8 mouse cellular contexts compared by ENCODE assay signal in genomic region chr4:117834845-117835530, GRCm38 (mm10). TPM values are rescaled to one million over a fixed set of nuclear protein-coding genes. Genes with fewer than 3 reads are reported as not detected.
DNase-seq lines count a peak whose midpoint lies in the region; ATAC-seq and TF ChIP-seq lines count a peak whose summit lies in the region.

No protein-coding gene starts in this region.

- peak overlapping the region; percentile 87 for H3K4me3 ChIP-seq in bone marrow, adult 2 months (replicated peaks; ENCODE audit: control insufficient read depth, low read depth, low read length)
- H3K4me3 ChIP-seq in embryonic facial prominence, embryonic 15.5 days (replicated peaks), result peak overlapping the region; percentile 83
- H3K4me3 ChIP-seq in liver, embryonic 14.5 days (ENCODE audit: insufficient read depth in 1 of 2, low read depth in 2 of 2, low read length in 2 of 2), result peak overlapping the region; percentile 62 to 97
- peak overlapping the region; percentile 64 for H3K4me3 ChIP-seq in neural tube, embryonic 11.5 days (ENCODE audit: low read depth, low read length)
- H3K4me3 ChIP-seq in testis, adult 2 months (ENCODE audit: control insufficient read depth, low read depth, low read length), result peak overlapping the region; percentile 96

- no peaks in the 10 kb centered on the region for H3K36me3 ChIP-seq in embryonic facial prominence, embryonic 15.5 days
- H3K36me3 ChIP-seq in liver, embryonic 14.5 days (replicated peaks; ENCODE audit: control insufficient read depth, insufficient read depth, low read depth), result peaks cover 27% of the 10 kb centered on the region
- no peaks in the 10 kb centered on the region for H3K36me3 ChIP-seq in neural tube, embryonic 11.5 days (ENCODE audit: control insufficient read depth, insufficient read depth, low read length)
- no peaks in the 10 kb centered on the region for H3K36me3 ChIP-seq in testis, adult 2 months (ENCODE audit: control insufficient read depth, insufficient read depth, low read length)

- DNase-seq in CD8-positive naive resting alpha-beta T cell, adult 2 months (ENCODE audit: low read depth in 2 of 2, low spot score in 2 of 2), result peak; percentile 6 to 16
- DNase-seq in heart, adult 9 months (ENCODE audit: low spot score in 2 of 2), result peak; percentile 68 to 76
- peak; percentile 87 for DNase-seq in kidney, adult 9 months
- DNase-seq in liver, embryonic 14.5 days (ENCODE audit: low read depth in 3 of 3, low spot score in 3 of 3), result peak; percentile 75 to 82 (median 81)
- peak; percentile 74 for DNase-seq in neural tube, embryonic 11.5 days (ENCODE audit: low spot score)

- peaks cover 6% of the 10 kb centered on the region for H3K4me1 ChIP-seq in bone marrow, adult 2 months (ENCODE audit: control insufficient read depth, insufficient read depth, low read length)
- peaks cover 32% of the 10 kb centered on the region for H3K4me1 ChIP-seq in embryonic facial prominence, embryonic 15.5 days
- H3K4me1 ChIP-seq in liver, embryonic 14.5 days (replicated peaks; ENCODE audit: control insufficient read depth in 2 of 2, insufficient read depth in 2 of 2, low read length in 1 of 2), result peaks cover 68 to 71% of the 10 kb centered on the region in 2 experiments
- peaks cover 4% of the 10 kb centered on the region; the same call in 1 of the 2 replicates for H3K4me1 ChIP-seq in neural tube, embryonic 11.5 days (ENCODE audit: control insufficient read depth, insufficient read depth, low read length)
- H3K4me1 ChIP-seq in testis, adult 2 months (ENCODE audit: control insufficient read depth, insufficient read depth, low read length), result peaks cover 10% of the 10 kb centered on the region

- no peaks in the 10 kb centered on the region for H3K27me3 ChIP-seq in embryonic facial prominence, embryonic 15.5 days
- no peaks in the 10 kb centered on the region for H3K27me3 ChIP-seq in liver, embryonic 14.5 days (ENCODE audit: control insufficient read depth, insufficient read depth, low read length)
- H3K27me3 ChIP-seq in neural tube, embryonic 11.5 days (ENCODE audit: control insufficient read depth, insufficient read depth, low read length), result 0 out of 2 replicates have a peak, but pooled peaks cover 2% of the 10 kb centered on the region
- no peaks in the 10 kb centered on the region for H3K27me3 ChIP-seq in testis, adult 2 months (ENCODE audit: control insufficient read depth, insufficient read depth, low read length)

- ATAC-seq in embryonic facial prominence, embryonic 15.5 days (ENCODE audit: insufficient number of reproducible peaks, low FRiP score, low TSS enrichment, low read depth), result peak; percentile 62
- peak; percentile 34 for ATAC-seq in liver, embryonic 14.5 days (ENCODE audit: insufficient read depth)
- peak; percentile 43 for ATAC-seq in neural tube, embryonic 11.5 days (ENCODE audit: insufficient read depth, low FRiP score, low TSS enrichment)

- TF ChIP-seq EP300 in liver, embryonic 14.5 days (IDR thresholded peaks at IDR 0.05; ENCODE audit: low read depth), result no peak

- WGBS in bone marrow, adult 2 months, result 5% methylated on average over 36 of the region's 36 CpGs
- WGBS in embryonic facial prominence, embryonic 15.5 days, result under 1% methylated on average over 36 of the region's 36 CpGs
- 2% methylated on average over 36 of the region's 36 CpGs for WGBS in liver, embryonic 14.5 days (ENCODE audit: insufficient replicate concordance)
- 0% methylated on average over 36 of the region's 36 CpGs for WGBS in neural tube, embryonic 11.5 days

- H3K9me3 ChIP-seq in embryonic facial prominence, embryonic 15.5 days (replicated peaks), result no peaks in the 10 kb centered on the region
- H3K9me3 ChIP-seq in liver, embryonic 14.5 days (ENCODE audit: control insufficient read depth, low read length), result no peaks in the 10 kb centered on the region
- H3K9me3 ChIP-seq in neural tube, embryonic 11.5 days (ENCODE audit: control insufficient read depth, low read length), result no peaks in the 10 kb centered on the region

- peak overlapping the region; percentile 92 for H3K27ac ChIP-seq in bone marrow, adult 2 months (ENCODE audit: control insufficient read depth, insufficient read depth, low read depth, low read length, poor library complexity)
- H3K27ac ChIP-seq in embryonic facial prominence, embryonic 15.5 days (replicated peaks), result peak overlapping the region; percentile 90
- peak overlapping the region; percentile 99 for H3K27ac ChIP-seq in liver, embryonic 14.5 days
- H3K27ac ChIP-seq in neural tube, embryonic 11.5 days (ENCODE audit: low read depth, low read length), result peak overlapping the region; percentile 46; the same call in 1 of the 2 replicates
- H3K27ac ChIP-seq in testis, adult 2 months (ENCODE audit: control insufficient read depth, insufficient read depth, low read depth, low read length), result peak overlapping the region; percentile 25; the same call in 1 of the 2 replicates

- peak; percentile 70; the same call in 1 of the 2 replicates for TF ChIP-seq POLR2A in bone marrow, adult 2 months (IDR thresholded peaks at IDR 0.05; ENCODE audit: borderline replicate concordance, control insufficient read depth, low read depth, low read length)
- TF ChIP-seq POLR2A in testis, adult 2 months (IDR thresholded peaks at IDR 0.05; ENCODE audit: control insufficient read depth, low read depth, low read length), result no peak

- TF ChIP-seq CTCF in bone marrow, adult 2 months (IDR thresholded peaks at IDR 0.05; ENCODE audit: control insufficient read depth, insufficient read depth, low read length), result no peak
- no peak for TF ChIP-seq CTCF in liver, embryonic 14.5 days (IDR thresholded peaks at IDR 0.05; ENCODE audit: low read depth)
- no peak for TF ChIP-seq CTCF in testis, adult 2 months (IDR thresholded peaks at IDR 0.05; ENCODE audit: control insufficient read depth, insufficient read depth, insufficient replicate concordance, low read depth, low read length)

- H3K4me2 ChIP-seq in embryonic facial prominence, embryonic 15.5 days (replicated peaks), result peak overlapping the region; percentile 97
- H3K4me2 ChIP-seq in liver, embryonic 14.5 days (ENCODE audit: low read depth), result peak overlapping the region; percentile 90
- H3K4me2 ChIP-seq in neural tube, embryonic 11.5 days (ENCODE audit: low read depth), result peak overlapping the region; percentile 96

- H3K9ac ChIP-seq in embryonic facial prominence, embryonic 15.5 days, result peak overlapping the region; percentile 74
- peak overlapping the region; percentile 92 for H3K9ac ChIP-seq in liver, embryonic 14.5 days (replicated peaks)
- peak overlapping the region; percentile 73 for H3K9ac ChIP-seq in neural tube, embryonic 11.5 days (ENCODE audit: low read length)

RNA-seq across cellular contexts. Expression of gene Slc6a9, which starts 0.7 kb away (rescaled TPM):
- polyA plus RNA-seq in bone marrow, adult 2 months (2011; ENCODE audit: insufficient read depth, insufficient read length, low replicate concordance, missing spikeins), result 87.0 and 92.4 TPM in 2 replicates
- polyA plus RNA-seq in embryonic facial prominence, embryonic 15.5 days (2015; fragmentation: Nextera tagmentation; extraction: Ambion mirVana), result 9.4 and 13.2 TPM in 2 replicates
- polyA plus RNA-seq in liver, embryonic 14.5 days (2012; rRNA removed), result 52.6 and 56.3 TPM in 2 replicates
- polyA plus RNA-seq in liver, embryonic 14.5 days (2014; fragmentation: Nextera tagmentation; extraction: Ambion mirVana), result 31.5 and 33.1 TPM in 2 replicates
- polyA plus RNA-seq in neural tube, embryonic 11.5 days (2014; fragmentation: Nextera tagmentation; extraction: Ambion mirVana), result 7.4 and 8.4 TPM in 2 replicates
- 6.4 and 7.4 TPM in 2 replicates for polyA plus RNA-seq in testis, adult 2 months (2012; rRNA removed)

RNA-seq across cellular contexts. Expression of gene Ccdc24, which starts 37.4 kb away (rescaled TPM):
- polyA plus RNA-seq in bone marrow, adult 2 months (2011; ENCODE audit: insufficient read depth, insufficient read length, low replicate concordance, missing spikeins), result 1.1 TPM in 1 of 2 replicates, not detected in the other
- 1.5 and 3.6 TPM in 2 replicates for polyA plus RNA-seq in embryonic facial prominence, embryonic 15.5 days (2015; fragmentation: Nextera tagmentation; extraction: Ambion mirVana)
- 0.57 and 0.77 TPM in 2 replicates for polyA plus RNA-seq in liver, embryonic 14.5 days (2012; rRNA removed)
- 0.63 and 1.7 TPM in 2 replicates for polyA plus RNA-seq in liver, embryonic 14.5 days (2014; fragmentation: Nextera tagmentation; extraction: Ambion mirVana)
- polyA plus RNA-seq in neural tube, embryonic 11.5 days (2014; fragmentation: Nextera tagmentation; extraction: Ambion mirVana), result 0.81 and 1.8 TPM in 2 replicates
- polyA plus RNA-seq in testis, adult 2 months (2012; rRNA removed), result 137 and 146 TPM in 2 replicates

RNA-seq across cellular contexts. Expression of gene B4galt2, which starts 48.3 kb away (rescaled TPM):
- 1.6 and 2.4 TPM in 2 replicates for polyA plus RNA-seq in bone marrow, adult 2 months (2011; ENCODE audit: insufficient read depth, insufficient read length, low replicate concordance, missing spikeins)
- polyA plus RNA-seq in embryonic facial prominence, embryonic 15.5 days (2015; fragmentation: Nextera tagmentation; extraction: Ambion mirVana), result 31.1 and 32.0 TPM in 2 replicates
- polyA plus RNA-seq in liver, embryonic 14.5 days (2012; rRNA removed), result 2.1 and 2.4 TPM in 2 replicates
- 1.5 and 1.7 TPM in 2 replicates for polyA plus RNA-seq in liver, embryonic 14.5 days (2014; fragmentation: Nextera tagmentation; extraction: Ambion mirVana)
- polyA plus RNA-seq in neural tube, embryonic 11.5 days (2014; fragmentation: Nextera tagmentation; extraction: Ambion mirVana), result 30.9 and 32.1 TPM in 2 replicates
- 28.5 and 33.1 TPM in 2 replicates for polyA plus RNA-seq in testis, adult 2 months (2012; rRNA removed)

RNA-seq across cellular contexts. Expression of gene Atp6v0b, which starts 52.1 kb away (rescaled TPM):
- polyA plus RNA-seq in bone marrow, adult 2 months (2011; ENCODE audit: insufficient read depth, insufficient read length, low replicate concordance, missing spikeins), result 227 and 442 TPM in 2 replicates
- 252 and 271 TPM in 2 replicates for polyA plus RNA-seq in embryonic facial prominence, embryonic 15.5 days (2015; fragmentation: Nextera tagmentation; extraction: Ambion mirVana)
- 118 and 122 TPM in 2 replicates for polyA plus RNA-seq in liver, embryonic 14.5 days (2012; rRNA removed)
- 152 and 165 TPM in 2 replicates for polyA plus RNA-seq in liver, embryonic 14.5 days (2014; fragmentation: Nextera tagmentation; extraction: Ambion mirVana)
- polyA plus RNA-seq in neural tube, embryonic 11.5 days (2014; fragmentation: Nextera tagmentation; extraction: Ambion mirVana), result 235 and 249 TPM in 2 replicates
- 214 and 232 TPM in 2 replicates for polyA plus RNA-seq in testis, adult 2 months (2012; rRNA removed)

RNA-seq across cellular contexts. Expression of gene Dph2, which starts 56.8 kb away (rescaled TPM):
- polyA plus RNA-seq in bone marrow, adult 2 months (2011; ENCODE audit: insufficient read depth, insufficient read length, low replicate concordance, missing spikeins), result 4.7 and 7.0 TPM in 2 replicates
- polyA plus RNA-seq in embryonic facial prominence, embryonic 15.5 days (2015; fragmentation: Nextera tagmentation; extraction: Ambion mirVana), result 15.8 and 16.7 TPM in 2 replicates
- 6.8 and 6.9 TPM in 2 replicates for polyA plus RNA-seq in liver, embryonic 14.5 days (2012; rRNA removed)
- 5.1 and 6.3 TPM in 2 replicates for polyA plus RNA-seq in liver, embryonic 14.5 days (2014; fragmentation: Nextera tagmentation; extraction: Ambion mirVana)
- 23.8 and 25.0 TPM in 2 replicates for polyA plus RNA-seq in neural tube, embryonic 11.5 days (2014; fragmentation: Nextera tagmentation; extraction: Ambion mirVana)
- 6.6 and 8.2 TPM in 2 replicates for polyA plus RNA-seq in testis, adult 2 months (2012; rRNA removed)

Comparison
In these comparisons a context has a peak if more than half of its experiments do, and no peak if none do; other contexts are left out.
1. Peak in every context shown above with its lines: DNase-seq, ATAC-seq, H3K4me3 ChIP-seq and H3K27ac ChIP-seq.
2. DNase-seq: peak in every context shown above with its lines; median percentile 87 in kidney, adult 9 months; 81 in liver, embryonic 14.5 days; 74 in neural tube, embryonic 11.5 days; 72 in heart, adult 9 months; 11 in CD8-positive naive resting alpha-beta T cell, adult 2 months.
3. H3K27ac ChIP-seq: peak in every context shown above with its lines; median percentile 99 in liver, embryonic 14.5 days; 92 in bone marrow, adult 2 months; 90 in embryonic facial prominence, embryonic 15.5 days; 46 in neural tube, embryonic 11.5 days; 25 in testis, adult 2 months.
4. RNA of gene Ccdc24, which starts 37.4 kb away (polyA plus RNA-seq): 137 to 146 TPM in testis, adult 2 months; 1.5 to 3.6 TPM in embryonic facial prominence, embryonic 15.5 days, 0.81 to 1.8 TPM in neural tube, embryonic 11.5 days, 0.57 to 1.7 TPM in liver, embryonic 14.5 days and 1.1 TPM in bone marrow, adult 2 months; every median in the first group is over 10 times any median in the second.